Mouse (Mus musculus) inflammation-experienced regulatory T-cells, adult 16 weeks (primary cell): ENCODE data around the gene Tor4a. TPM values are rescaled to one million over a fixed set of nuclear protein-coding genes. Genes with fewer than 3 reads are reported as not detected.

Experiments
- polyA plus RNA-seq: library from polyadenylated mRNA; unstranded; fragments of 100-300 nt; shearing (Covaris generic); gene quantifications from one replicate; pipeline ENCODE4 v1.2.1, GENCODE M21; 2017

Gene Tor4a
- 176 TPM for polyA plus RNA-seq

DNA sequence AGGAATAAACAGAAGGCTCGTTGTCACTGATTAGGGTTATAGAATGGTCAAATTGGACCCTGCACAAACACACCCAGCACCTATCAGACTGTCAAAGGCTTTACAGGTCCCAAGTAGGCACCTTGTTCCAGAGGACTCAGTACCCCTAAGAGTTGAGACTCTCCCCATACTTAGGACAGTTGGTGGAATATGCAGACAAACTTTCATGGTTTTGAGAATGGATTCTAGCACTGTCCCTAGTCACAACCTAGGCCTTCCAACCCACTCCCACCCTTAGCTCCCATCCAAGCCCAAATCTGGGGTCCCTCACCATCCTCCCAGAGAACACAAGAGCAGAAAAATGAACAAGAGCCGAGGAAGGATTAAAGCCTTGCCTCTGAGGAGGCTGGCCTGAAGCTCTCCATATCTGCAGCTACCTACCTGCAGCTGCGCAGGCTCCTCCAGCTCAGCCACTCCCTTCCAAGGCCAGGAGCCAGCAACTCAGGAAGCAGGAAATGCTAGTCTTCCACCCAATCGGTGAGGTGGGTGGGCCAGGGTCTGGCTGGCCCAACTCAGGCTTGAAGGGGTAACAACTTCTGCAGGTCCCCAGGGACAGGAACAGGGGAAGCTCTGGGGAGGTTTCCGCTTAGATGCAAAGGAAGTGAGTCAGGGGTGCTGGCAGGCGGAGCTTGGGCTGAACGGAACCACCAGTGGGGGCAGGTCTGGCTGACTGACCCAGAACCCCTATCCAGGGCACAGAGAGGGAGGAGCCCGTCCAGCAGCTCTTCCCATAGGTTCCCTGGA lies at the start of gene Tor4a:
Gene Tor4a, minus strand, starts transcription at position 715 of the 783 bp plus-strand sequence.

DNA sequence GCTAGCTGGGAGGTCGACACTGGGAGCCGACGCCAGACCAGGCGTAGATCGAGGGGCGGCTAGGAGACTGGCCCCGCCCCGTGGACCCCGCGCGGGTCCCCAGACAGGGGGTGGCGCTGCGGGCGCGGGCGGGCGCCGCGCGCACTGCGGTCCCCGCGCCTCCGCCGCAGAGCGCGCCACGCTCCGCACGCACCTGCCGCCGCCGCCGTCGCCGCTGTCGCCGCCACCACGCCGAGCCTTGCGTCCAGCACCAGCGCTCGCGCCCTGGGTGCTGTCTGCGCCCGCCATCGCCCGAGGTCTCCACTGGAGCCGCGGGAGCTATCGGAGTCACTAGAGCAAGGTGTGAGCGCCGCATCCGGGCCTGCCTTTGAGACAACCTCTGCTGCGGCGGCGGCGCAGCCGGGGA lies 45.4 kb upstream of the Tor4a start, which contains the start of the genes Rnf208 and Cysrt1:
Gene Rnf208, plus strand, starts transcription at position 155 of the 406 bp plus-strand sequence.
Gene Cysrt1, minus strand, starts transcription at position 352 of the 406 bp plus-strand sequence.

DNA sequence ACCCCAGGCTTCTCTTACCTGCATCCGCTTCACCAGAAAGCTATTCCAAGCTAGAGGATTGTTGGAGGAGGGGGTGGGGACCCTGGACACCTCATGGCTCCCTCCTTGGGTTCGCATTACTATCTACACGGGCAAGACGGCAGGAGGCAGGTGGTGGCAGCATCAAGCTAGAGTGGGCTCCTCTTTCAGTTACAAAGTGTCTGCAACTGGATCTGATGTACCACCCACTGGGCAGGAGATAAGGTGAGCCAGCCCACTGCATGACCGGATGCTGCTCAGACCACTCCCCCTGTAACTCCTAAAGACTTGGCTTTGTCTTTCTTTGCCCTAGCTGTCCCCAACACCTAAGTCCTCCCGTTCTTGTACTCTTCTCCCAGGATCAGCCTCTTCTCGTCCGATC lies 39.9 kb upstream of the Tor4a start, which contains the start of gene Rnf224:
Gene Rnf224, minus strand, starts transcription at position 174 of the 400 bp plus-strand sequence.

DNA sequence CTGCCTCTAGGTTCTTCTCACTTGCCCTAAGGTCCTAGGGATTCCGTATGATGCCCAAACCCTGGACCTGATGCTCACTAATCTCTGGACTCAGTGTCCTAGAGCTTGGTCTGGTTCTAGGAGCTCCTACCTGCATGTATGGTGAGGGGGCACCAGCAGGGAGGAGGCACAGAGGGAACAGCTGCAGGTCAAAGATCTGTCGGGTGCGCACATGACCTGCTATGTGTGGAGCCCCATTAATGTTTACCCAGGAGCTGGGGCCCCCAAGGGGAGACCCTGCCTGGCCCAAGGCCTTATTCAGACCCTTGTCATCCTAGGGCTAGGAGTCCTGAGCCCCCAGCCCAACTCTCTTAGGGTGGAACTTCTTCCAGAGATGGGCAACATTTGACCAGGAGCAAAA lies 37.4 kb upstream of the Tor4a start, which contains the start of gene Slc34a3:
Gene Slc34a3, minus strand, starts transcription at position 315 of the 400 bp plus-strand sequence.

DNA sequence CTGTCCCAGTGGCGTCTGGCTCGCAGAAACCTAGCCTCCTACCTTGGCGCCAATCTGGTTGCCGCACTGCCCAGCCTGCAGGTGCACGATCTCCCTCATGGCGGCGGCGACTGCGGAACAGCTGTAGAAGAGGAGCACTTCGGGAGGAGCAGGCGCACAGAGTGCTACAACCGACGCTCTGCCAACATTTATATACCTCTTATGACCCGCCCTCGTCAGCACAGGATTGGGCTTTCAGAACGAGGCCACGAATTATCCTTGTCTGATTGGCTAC lies 27.7 kb upstream of the Tor4a start, which contains the start of gene Tubb4b:
Gene Tubb4b, minus strand, starts transcription at position 211 of the 274 bp plus-strand sequence.

DNA sequence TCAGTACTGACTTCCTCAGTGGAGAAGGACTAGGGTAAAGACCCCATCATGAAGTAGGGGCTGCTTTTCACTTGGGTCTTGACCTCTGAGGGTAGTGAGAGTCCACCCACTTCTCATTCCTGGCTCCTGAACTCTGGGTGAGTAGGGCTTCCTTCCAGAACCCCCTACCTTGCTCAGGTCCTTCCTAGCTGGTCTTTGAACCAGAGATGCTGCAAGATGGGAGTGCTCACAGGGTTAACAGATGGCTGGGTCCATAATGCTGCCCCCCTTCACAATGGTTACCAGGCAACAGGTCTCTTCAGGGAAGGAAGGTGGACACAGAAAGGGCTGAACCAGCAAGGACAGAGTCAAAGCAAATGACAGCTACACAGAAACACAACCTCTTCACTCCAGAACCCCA lies 21.8 kb upstream of the Tor4a start, which contains the start of gene Fam166a:
Gene Fam166a, plus strand, starts transcription at position 301 of the 400 bp plus-strand sequence.

DNA sequence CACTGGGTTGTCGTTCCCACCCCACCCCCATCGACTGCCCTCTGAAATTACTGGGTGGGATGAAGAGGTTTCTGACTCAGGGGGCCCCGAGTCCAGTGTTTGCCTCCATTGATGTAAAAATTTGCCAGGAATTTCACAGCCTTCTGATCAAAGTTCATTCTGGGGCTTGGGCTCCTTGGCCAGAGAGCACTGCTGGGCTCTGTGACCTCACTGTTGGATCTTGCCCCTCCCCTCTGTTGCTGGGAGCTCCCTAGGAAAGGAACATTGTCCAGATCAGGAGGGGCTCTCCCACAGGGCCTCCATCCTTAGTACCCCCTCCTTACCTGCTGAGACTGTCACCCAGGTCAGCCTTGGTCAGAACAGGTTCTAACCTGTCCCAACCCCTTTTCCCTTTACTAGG lies 17.8 kb upstream of the Tor4a start, which contains the start of gene Stpg3:
Gene Stpg3, minus strand, starts transcription at position 194 of the 400 bp plus-strand sequence.

DNA sequence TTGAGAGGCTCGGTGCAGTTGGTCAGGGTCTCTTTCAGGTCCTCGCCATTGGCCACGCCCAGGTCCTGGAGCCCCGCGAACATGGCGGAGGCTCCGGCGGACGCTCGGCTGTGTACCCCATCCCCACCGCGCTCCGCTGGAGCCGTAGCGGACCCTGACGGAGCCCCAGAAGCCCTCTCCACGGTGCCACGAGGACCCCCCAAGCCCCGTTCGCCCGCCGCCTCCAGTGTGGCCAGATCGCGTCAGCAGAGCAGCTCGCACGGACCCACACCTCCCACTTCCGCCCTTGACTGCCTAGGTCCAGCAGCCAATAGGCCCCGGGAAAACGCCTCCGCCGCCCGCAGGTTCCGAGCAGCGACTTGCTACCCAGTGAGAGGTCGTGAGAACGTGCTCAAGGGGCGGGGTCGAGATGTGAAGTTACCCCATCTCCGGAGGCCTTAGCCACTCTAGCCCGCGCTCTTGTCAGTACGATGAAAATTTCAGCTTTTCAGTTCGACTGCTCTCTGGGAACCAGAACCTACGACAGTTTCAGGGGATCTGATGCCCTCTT lies 14.5 kb upstream of the Tor4a start, which contains the start of gene Nelfb:
Gene Nelfb, minus strand, starts transcription at position 369 of the 550 bp plus-strand sequence.

DNA sequence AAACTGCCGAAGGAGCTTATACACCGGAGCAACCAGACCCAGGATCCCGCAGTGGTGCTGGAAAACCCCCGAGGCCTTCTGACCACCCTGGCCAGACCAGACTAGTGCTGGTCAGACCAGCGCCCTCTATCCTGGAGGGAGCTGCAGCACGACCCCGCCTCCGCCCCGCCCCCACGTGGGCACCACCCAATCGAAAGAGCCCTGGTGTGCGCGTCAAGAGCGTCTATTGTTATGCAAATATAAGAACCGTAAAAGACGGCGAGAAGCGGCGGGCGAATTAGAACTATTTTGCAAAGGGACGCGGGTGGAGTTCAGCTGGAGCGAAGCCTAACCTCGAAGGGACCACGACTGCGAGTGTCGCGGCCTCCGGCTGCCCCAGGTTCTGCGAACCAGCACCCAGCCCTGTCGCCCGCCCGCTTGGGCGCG lies 16.2 kb downstream of the Tor4a start, which contains the start of gene Nrarp:
Gene Nrarp, plus strand, starts transcription at position 281 of the 426 bp plus-strand sequence.

Other genes with a start within 250 kb of the Tor4a start
- 0.67 TPM for gene Zmynd19, start 247.1 kb downstream of the Tor4a start, polyA plus RNA-seq
- 37.6 TPM for gene Dph7, start 234.5 kb downstream of the Tor4a start, polyA plus RNA-seq
- 100 TPM for gene Mrpl41, start 221.8 kb downstream of the Tor4a start, polyA plus RNA-seq
- gene Pnpla7, start 220.9 kb downstream of the Tor4a start, polyA plus RNA-seq, result 109 TPM
- gene Nsmf, start 142.5 kb downstream of the Tor4a start, polyA plus RNA-seq, result 45.0 TPM
- gene Entpd8, start 116.6 kb downstream of the Tor4a start, polyA plus RNA-seq, result 0.73 TPM
- 18.1 TPM for gene Noxa1, start 101.7 kb downstream of the Tor4a start, polyA plus RNA-seq
- 0.72 TPM for gene Nrarp, start 16.1 kb downstream of the Tor4a start, polyA plus RNA-seq
- 202 TPM for gene Nelfb, start 14.6 kb upstream of the Tor4a start, polyA plus RNA-seq
- not detected for gene Stpg3, start 17.8 kb upstream of the Tor4a start, polyA plus RNA-seq
- gene Fam166a, start 21.9 kb upstream of the Tor4a start, polyA plus RNA-seq, result 1.7 TPM
- 214 TPM for gene Tubb4b, start 27.8 kb upstream of the Tor4a start, polyA plus RNA-seq
- not detected for gene Slc34a3, start 37.5 kb upstream of the Tor4a start, polyA plus RNA-seq
- gene Rnf224, start 39.9 kb upstream of the Tor4a start, polyA plus RNA-seq, result not detected
- not detected for gene Rnf208, start 45.4 kb upstream of the Tor4a start, polyA plus RNA-seq
- gene Cysrt1, start 45.6 kb upstream of the Tor4a start, polyA plus RNA-seq, result not detected
- 8.7 TPM for gene AL732309.1, start 50.0 kb upstream of the Tor4a start, polyA plus RNA-seq
- 17.5 TPM for gene Tmem203, start 58.6 kb upstream of the Tor4a start, polyA plus RNA-seq
- 5.5 TPM for gene Tprn, start 65.7 kb upstream of the Tor4a start, polyA plus RNA-seq
- gene Ssna1, start 75.6 kb upstream of the Tor4a start, polyA plus RNA-seq, result 131 TPM
- 120 TPM for gene Anapc2, start 75.6 kb upstream of the Tor4a start, polyA plus RNA-seq
- gene Tmem210, start 91.3 kb upstream of the Tor4a start, polyA plus RNA-seq, result not detected
- gene Lrrc26, start 93.0 kb upstream of the Tor4a start, polyA plus RNA-seq, result not detected
- 0.10 TPM for gene Grin1, start 122.3 kb upstream of the Tor4a start, polyA plus RNA-seq
- gene Man1b1, start 135.5 kb upstream of the Tor4a start, polyA plus RNA-seq, result 23.8 TPM
- gene Dpp7, start 159.5 kb upstream of the Tor4a start, polyA plus RNA-seq, result 28.5 TPM
- gene Uap1l1, start 168.8 kb upstream of the Tor4a start, polyA plus RNA-seq, result 18.3 TPM
- gene Sapcd2, start 175.4 kb upstream of the Tor4a start, polyA plus RNA-seq, result 1.2 TPM
- gene Entpd2, start 199.0 kb upstream of the Tor4a start, polyA plus RNA-seq, result not detected
- 3.4 TPM for gene Npdc1, start 202.5 kb upstream of the Tor4a start, polyA plus RNA-seq
- gene Fut7, start 226.4 kb upstream of the Tor4a start, polyA plus RNA-seq, result 10.9 TPM
- gene Abca2, start 231.8 kb upstream of the Tor4a start, polyA plus RNA-seq, result 30.7 TPM